Mouse (Mus musculus) heart, adult 2 months (tissue): ENCODE data around the gene Keap1.

Experiments
- CTCF ChIP-seq: fragments of 200-600 bp; IDR thresholded peaks from 2 replicates; pipeline ENCODE4 v1.8.1; 2022; ENCODE audit warnings: antibody characterized with exemption, mild to moderate bottlenecking, moderate library complexity
- POLR2A ChIP-seq: fragments of 200-500 bp; IDR thresholded peaks from 2 replicates; pipeline ENCODE4 v1.6.1; 2011; ENCODE audit warnings: mild to moderate bottlenecking, low read depth, low read length, control low read depth; ENCODE audit not compliant: insufficient read depth

- no peak for TF ChIP-seq CTCF
- no peak for TF ChIP-seq POLR2A
Measured at GRCm38 (mm10) chr9:21246342-21246741, 7.2 kb upstream of the Keap1 start.
